Mouse (Mus musculus) CH12.LX (cell line): ENCODE data around the gene Sec14l1. TPM values are rescaled to one million over a fixed set of nuclear protein-coding genes. Genes with fewer than 3 reads are reported as not detected.

Experiments
- DNase-seq: peaks from one replicate; pipeline ENCODE4 v3.0.0-alpha.2; 2013; ENCODE audit errors: extremely low read depth
- H3K27ac ChIP-seq: 2 replicates; pipeline ENCODE4 v1.5.1; 2012; ENCODE audit warnings: low read depth, mild to moderate bottlenecking, control low read depth, moderate library complexity; ENCODE audit not compliant: insufficient read depth
- H3K27me3 ChIP-seq: replicated peaks from 2 replicates; pipeline ENCODE3; 2012; ENCODE audit warnings: inconsistent platforms
- H3K36me3 ChIP-seq, 2 experiments: replicated peaks in 1 of 2; 2 replicates each; pipeline versions ENCODE3 to v1.6.1; 2012; ENCODE audit warnings: inconsistent platforms in 1 of 2, low read length in 1 of 2, mild to moderate bottlenecking in 1 of 2, mixed read lengths in 1 of 2, moderate library complexity in 1 of 2; ENCODE audit not compliant: control insufficient read depth in 1 of 2, insufficient read depth in 1 of 2
- H3K4me1 ChIP-seq, 2 experiments: 2 replicates each; pipeline ENCODE4 v1.6.1; 2012; ENCODE audit warnings: inconsistent platforms in 1 of 2, moderate library complexity in 1 of 2; ENCODE audit not compliant: insufficient read depth in 2 of 2, control insufficient read depth in 1 of 2
- H3K4me2 ChIP-seq: 2 replicates; pipeline ENCODE4 v1.6.1; 2012; ENCODE audit warnings: low read depth, mild to moderate bottlenecking, control low read depth; ENCODE audit not compliant: poor library complexity, insufficient read depth, severe bottlenecking
- H3K4me3 ChIP-seq, 3 experiments: fragments of 150-350 bp in 1 of 3; sonication (generic) in 1 of 3; replicated peaks in 1 of 3; 2 replicates each; pipeline versions ENCODE3 to v1.5.1; 2011 to 2012; ENCODE audit warnings: low read depth in 2 of 3, low read length in 2 of 3, mild to moderate bottlenecking in 2 of 3, moderate library complexity in 2 of 3, control low read depth in 1 of 3, improper control_type of control experiment in 1 of 3, inconsistent platforms in 1 of 3, mixed read lengths in 1 of 3; ENCODE audit not compliant: poor library complexity in 1 of 3
- H3K79me2 ChIP-seq: replicated peaks from 2 replicates; pipeline ENCODE4 v1.6.1; 2012; ENCODE audit warnings: mild to moderate bottlenecking, moderate library complexity; ENCODE audit not compliant: control insufficient read depth, poor library complexity, insufficient read depth, severe bottlenecking; ENCODE audit errors: extremely low read depth
- H3K9ac ChIP-seq: 2 replicates; pipeline ENCODE4 v1.6.1; 2012; ENCODE audit warnings: low read depth, mild to moderate bottlenecking, control low read depth, moderate library complexity; ENCODE audit not compliant: insufficient read depth
- H3K9me3 ChIP-seq: replicated peaks from 2 replicates; pipeline ENCODE3; 2012; ENCODE audit warnings: low read length, inconsistent platforms, mixed read lengths
- BHLHE40 ChIP-seq: IDR thresholded peaks from 2 replicates; pipeline ENCODE4 v1.6.1; 2011; ENCODE audit warnings: mild to moderate bottlenecking, low read depth, low read length, improper control_type of control experiment
- E2F4 ChIP-seq: IDR thresholded peaks from 2 replicates; pipeline ENCODE4 v1.6.1; 2011; ENCODE audit warnings: low read depth, low read length, improper control_type of control experiment; ENCODE audit not compliant: insufficient replicate concordance
- ELF1 ChIP-seq: IDR thresholded peaks from 2 replicates; pipeline ENCODE4 v1.6.1; 2014; ENCODE audit warnings: low read depth, mild to moderate bottlenecking, inconsistent platforms, low read length, improper control_type of control experiment
- EP300 ChIP-seq: IDR thresholded peaks from 2 replicates; pipeline ENCODE4 v1.6.1; 2011; ENCODE audit warnings: low read length, improper control_type of control experiment
- ETS1 ChIP-seq: conservative IDR thresholded peaks from 2 replicates; pipeline ENCODE4 v1.6.1; 2012; ENCODE audit warnings: low read depth, mild to moderate bottlenecking, inconsistent platforms, low read length, improper control_type of control experiment, moderate library complexity
- HCFC1 ChIP-seq: IDR thresholded peaks from 2 replicates; pipeline ENCODE4 v1.6.1; 2012; ENCODE audit warnings: low read depth, mild to moderate bottlenecking, inconsistent platforms, low read length, improper control_type of control experiment
- IRF4 ChIP-seq: IDR thresholded peaks from 2 replicates; pipeline ENCODE4 v1.6.1; 2014; ENCODE audit warnings: low read depth, mild to moderate bottlenecking, inconsistent platforms, low read length, improper control_type of control experiment
- KAT2A ChIP-seq: IDR thresholded peaks from 2 replicates; pipeline ENCODE4 v1.6.1; 2012; ENCODE audit warnings: low read length, improper control_type of control experiment, inconsistent platforms; ENCODE audit not compliant: insufficient replicate concordance
- MAX ChIP-seq: IDR thresholded peaks from 2 replicates; pipeline ENCODE4 v1.6.1; 2011; ENCODE audit warnings: low read length, improper control_type of control experiment
- MAZ ChIP-seq: IDR thresholded peaks from 2 replicates; pipeline ENCODE4 v1.6.1; 2012; ENCODE audit warnings: low read depth, mild to moderate bottlenecking, inconsistent platforms, low read length, improper control_type of control experiment, moderate library complexity
- MEF2A ChIP-seq: IDR thresholded peaks from 2 replicates; pipeline ENCODE4 v1.6.1; 2014; ENCODE audit warnings: low read depth, mild to moderate bottlenecking, inconsistent platforms, low read length, improper control_type of control experiment, borderline replicate concordance
- MXI1 ChIP-seq: IDR thresholded peaks from 2 replicates; pipeline ENCODE4 v1.6.1; 2011; ENCODE audit warnings: mild to moderate bottlenecking, low read depth, low read length, improper control_type of control experiment
- MYC ChIP-seq: IDR thresholded peaks from 2 replicates; pipeline ENCODE4 v1.6.1; 2011; ENCODE audit warnings: low read depth, mild to moderate bottlenecking, improper control_type of control experiment, low read length
- NELFE ChIP-seq: IDR thresholded peaks from 2 replicates; pipeline ENCODE4 v1.6.1; 2011; ENCODE audit warnings: low read depth, low read length, improper control_type of control experiment
- PAX5 ChIP-seq: IDR thresholded peaks from 2 replicates; pipeline ENCODE4 v1.6.1; 2012; ENCODE audit warnings: low read length, inconsistent platforms, mixed read lengths
- POLR2A ChIP-seq: IDR thresholded peaks from 2 replicates; pipeline ENCODE4 v1.6.1; 2011; ENCODE audit warnings: low read depth, mild to moderate bottlenecking, improper control_type of control experiment, low read length
- POLR2AphosphoS2 ChIP-seq: IDR thresholded peaks from 2 replicates; pipeline ENCODE4 v1.6.1; 2011; ENCODE audit warnings: low read depth, low read length, improper control_type of control experiment
- SIN3A ChIP-seq: IDR thresholded peaks from 2 replicates; pipeline ENCODE4 v1.6.1; 2012; ENCODE audit warnings: low read length, improper control_type of control experiment, inconsistent platforms
- TCF12 ChIP-seq: IDR thresholded peaks from 2 replicates; pipeline ENCODE4 v1.6.1; 2014; ENCODE audit warnings: low read depth, mild to moderate bottlenecking, inconsistent platforms, low read length, improper control_type of control experiment
- USF1 ChIP-seq: IDR thresholded peaks from 2 replicates; pipeline ENCODE4 v1.6.1; 2014; ENCODE audit warnings: low read depth, mild to moderate bottlenecking, inconsistent platforms, low read length, improper control_type of control experiment
- ZNF384 ChIP-seq: IDR thresholded peaks from 2 replicates; pipeline ENCODE4 v1.6.1; 2012; ENCODE audit warnings: low read depth, low read length, improper control_type of control experiment, inconsistent platforms
- dilution Hi-C: fragments of 300-500 bp; cut with MboI; formaldehyde crosslinking; loops from 2 replicates; pipeline ENCODE4 v1.14.3; 2020; ENCODE audit warnings: low sequenced_read_pairs; ENCODE audit not compliant: extremely low pct_unique_long_range_greater_than_20kb, extremely low pct_ligation_motif_present
- in situ Hi-C: fragments of 300-500 bp; cut with MboI; formaldehyde crosslinking; loops from 3 replicates; pipeline ENCODE4 v1.14.3; 2019; ENCODE audit warnings: low sequenced_read_pairs, low pct_ligation_motif_present, low pct_unique_long_range_greater_than_20kb, mixed read lengths
- polyA plus RNA-seq: library from polyadenylated mRNA; unstranded; fragments of >175 nt; gene quantifications from 2 replicates; pipeline ENCODE4 v1.2.1, GENCODE M21; 2012; ENCODE audit warnings: low read depth; ENCODE audit not compliant: insufficient read length
- total RNA-seq, 2 experiments: library from RNA; depleted of rRNA; stranded (reverse); fragments of 300-350 nt in 1 of 2; fragments of >200 nt in 1 of 2; gene quantifications; 2 replicates each; pipeline ENCODE4 v1.2.3; 2012 to 2014

Sec14l1 gene
- total and polyA plus RNA-seq, 3 experiments: 18.5 to 28.2 (median 21.5) TPM

GRCm38 (mm10) chr11:117148893-117149685, 34.1 kb downstream of the Sec14l1 start (continued):
- TF ChIP-seq ETS1 (peak; percentile 97), SIN3A (peak; percentile 63), MYC (peak; percentile 83), ELF1 (no peak), MEF2A (peak; percentile 90), NELFE (no peak), USF1 (no peak)

- dilution Hi-C loops (no loop called here), in situ Hi-C loops (no loop called here)
- no peaks in the 10 kb centered on the region for H3K79me2 ChIP-seq
- no peaks in the 10 kb centered on the region for H3K27me3 ChIP-seq
- H3K9me3 ChIP-seq: no peaks in the 10 kb centered on the region
- peak overlapping the region; percentile 19; the same call in 1 of the 2 replicates for H3K4me2 ChIP-seq
- DNase-seq: peak; percentile 96
- peaks cover 53 to 89% of the 10 kb centered on the region in 2 experiments for H3K36me3 ChIP-seq
- TF ChIP-seq PAX5 (no peak), HCFC1 (peak; percentile 42), BHLHE40 (peak; percentile 76; the same call in 1 of the 2 replicates), IRF4 (peak; percentile 83), KAT2A (0 out of 2 replicates have a peak, but pooled peaks have one; percentile 50), SIN3A (peak; percentile 72), ELF1 (no peak), EP300 (peak; percentile 56; the same call in 1 of the 2 replicates), MYC (peak; percentile 94), ZNF384 (no peak), MEF2A (peak; percentile 69), MAZ (peak; percentile 38; the same call in 1 of the 2 replicates), TCF12 (0 out of 2 replicates have a peak, but pooled peaks have one; percentile 55), E2F4 (no peak), POLR2AphosphoS2 (no peak), ETS1 (peak; percentile 93), MAX (peak; percentile 75; the same call in 1 of the 2 replicates), MXI1 (peak; percentile 33; the same call in 1 of the 2 replicates), POLR2A (0 out of 2 replicates have a peak, but pooled peaks have one; percentile 26)
- no peak overlapping the region for H3K4me3 ChIP-seq
- peaks cover 34 to 69% of the 10 kb centered on the region in 2 experiments for H3K4me1 ChIP-seq
- H3K9ac ChIP-seq: no peak overlapping the region
- peak overlapping the region; percentile 71 for H3K27ac ChIP-seq
Observed at GRCm38 (mm10) chr11:117150467-117150966, 35.5 kb downstream of the Sec14l1 start.
